Mouse (Mus musculus) C2C12 (cell line): ENCODE data around the gene Asb15.

ENCODE experiments used
- CTCF ChIP-seq: IDR thresholded peaks from one replicate; pipeline ENCODE4 v1.5.1; 2011; ENCODE audit not compliant: control insufficient read depth, insufficient read depth, insufficient read length
- MAX ChIP-seq: IDR thresholded peaks from one replicate; pipeline ENCODE4 v1.6.1; 2011; ENCODE audit warnings: mild to moderate bottlenecking, control low read depth

DNA sequence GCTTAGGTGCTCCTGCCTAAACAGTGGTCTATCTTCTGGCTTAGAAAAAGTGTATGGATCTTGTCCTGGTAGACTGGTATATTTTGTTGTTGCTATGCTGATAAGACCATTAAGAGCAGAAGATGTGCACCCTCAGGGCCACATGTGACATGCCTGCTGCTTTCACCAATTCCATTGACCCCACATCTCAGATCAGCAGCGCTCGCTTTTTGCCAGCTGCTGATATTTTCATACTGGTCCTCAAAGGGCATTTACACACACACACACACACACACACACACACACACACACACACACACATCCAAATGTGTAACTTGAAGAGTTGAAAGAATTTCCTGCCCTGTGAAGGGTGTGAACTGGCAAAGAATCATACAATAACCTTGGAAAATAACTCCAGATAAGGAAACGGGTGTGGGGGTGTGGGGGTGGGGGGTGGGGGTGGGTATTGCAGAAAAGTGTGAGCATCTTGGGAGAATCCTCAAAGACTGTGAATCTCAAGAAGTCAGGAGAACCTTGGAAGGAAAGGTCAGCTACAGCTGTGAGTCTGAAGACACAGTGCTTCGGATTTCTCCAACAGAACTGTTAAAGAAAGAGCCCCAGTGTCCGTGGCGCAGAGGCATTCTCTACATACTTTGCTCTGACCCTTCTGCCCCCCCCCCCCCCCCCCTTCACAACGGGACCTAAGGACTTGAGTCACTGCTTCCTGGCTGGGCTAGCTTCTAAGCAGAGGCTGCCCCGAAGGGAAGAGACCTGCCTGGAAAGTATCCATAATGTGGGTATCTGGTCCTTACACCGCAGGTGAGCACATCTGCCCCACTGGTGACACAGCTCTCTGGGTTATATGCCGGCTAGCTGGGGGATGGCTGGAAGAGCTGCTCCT lies 57.7 kb downstream of the Asb15 start:
- TF ChIP-seq CTCF (no peak), MAX (no peak)
